Mouse (Mus musculus) c-Kit-positive CD71-negative TER-119-negative erythroid progenitor cells, embryonic 14.5 days (primary cell): ENCODE data around the gene Bcl11a.

Experiments used
- DNase-seq: peaks from one replicate; pipeline ENCODE4 v3.0.0-alpha.2; 2013; ENCODE audit warnings: low read depth

The Bcl11a gene

GRCm38 (mm10) chr11:24203489-24203888 lies 125.6 kb downstream of the Bcl11a start:
- no peak for DNase-seq

GRCm38 (mm10) chr11:24208951-24209351 lies 131.1 kb downstream of the Bcl11a start:
- DNase-seq = no peak

GRCm38 (mm10) chr11:24214509-24215134 lies 136.8 kb downstream of the Bcl11a start:
- DNase-seq = no peak

- no peak for DNase-seq
Observed at GRCm38 (mm10) chr11:24217741-24218333, 140.0 kb downstream of the Bcl11a start.

GRCm38 (mm10) chr11:24221601-24222307 lies 143.9 kb downstream of the Bcl11a start:
- DNase-seq = no peak
